Comparison of ENCODE assay signal across 12 mouse cellular contexts in the genomic region with DNA sequence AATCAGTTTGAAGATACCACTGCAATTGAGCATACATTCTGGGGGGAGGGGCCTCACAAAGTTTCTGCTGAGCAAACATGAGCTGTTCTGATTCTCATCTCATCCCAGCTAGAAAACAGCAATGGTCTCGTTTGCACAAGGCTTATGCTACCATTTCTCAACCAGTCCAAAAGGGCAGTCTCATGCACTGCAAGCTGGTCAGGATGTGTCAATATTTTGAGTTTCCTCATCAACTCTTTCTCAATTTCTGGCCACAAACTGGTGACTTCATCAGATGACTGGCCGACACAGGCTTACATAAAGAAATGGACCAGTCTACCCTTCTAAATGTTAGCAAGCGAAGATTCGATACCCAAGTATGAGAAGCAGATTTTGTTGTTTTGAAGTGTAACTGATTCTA. TPM values are rescaled to one million over a fixed set of nuclear protein-coding genes. Genes with fewer than 3 reads are reported as not detected.
A peak's percentile ranks its signal among the peaks of the same experiment; 100 is the strongest.
DNase-seq lines count a peak whose midpoint lies in the region; ATAC-seq lines count a peak whose summit lies in the region.
"Had no signal": no experiment of that assay in that cellular context is flagged by ENCODE, and none has a peak within 500 bp of the region (broad histone marks: within the 10 kb centered on the region; RNA-seq: fewer than 3 reads in every experiment).

No protein-coding gene starts in this region.

- no peaks in the 10 kb centered on the region for H3K9me3 ChIP-seq in liver, embryonic 15.5 days (replicated peaks)
- no peaks in the 10 kb centered on the region for H3K9me3 ChIP-seq in midbrain, embryonic 13.5 days
- H3K9me3 ChIP-seq: embryonic facial prominence, embryonic 13.5 days had no signal

- H3K27ac ChIP-seq in brown adipose tissue, adult 24 weeks (replicated peaks; ENCODE audit: low read depth, low read length), result peak overlapping the region; percentile 83
- H3K27ac ChIP-seq in liver, embryonic 15.5 days (replicated peaks), result peak overlapping the region; percentile 75
- no peak overlapping the region for H3K27ac ChIP-seq in midbrain, embryonic 13.5 days
- H3K27ac ChIP-seq: embryonic facial prominence, embryonic 13.5 days had no signal

- H3K4me3 ChIP-seq in brown adipose tissue, adult 24 weeks (ENCODE audit: insufficient read depth, low read depth, low read length), result no peak overlapping the region
- no peak overlapping the region for H3K4me3 ChIP-seq in liver, embryonic 15.5 days (replicated peaks)
- H3K4me3 ChIP-seq in midbrain, embryonic 13.5 days (replicated peaks), result no peak overlapping the region
- H3K4me3 ChIP-seq: embryonic facial prominence, embryonic 13.5 days had no signal

- peak; percentile 81 for ATAC-seq in liver, embryonic 15.5 days (ENCODE audit: insufficient read depth)
- no peak for ATAC-seq in midbrain, embryonic 13.5 days

- H3K4me1 ChIP-seq in brown adipose tissue, adult 24 weeks (ENCODE audit: control insufficient read depth, insufficient read depth, insufficient read length, low read length), result peaks cover 23% of the 10 kb centered on the region
- peaks cover 63% of the 10 kb centered on the region for H3K4me1 ChIP-seq in liver, embryonic 15.5 days (replicated peaks)
- H3K4me1 ChIP-seq in midbrain, embryonic 13.5 days (replicated peaks), result peaks cover 11% of the 10 kb centered on the region

- peak; percentile 81 for DNase-seq in adrenal gland, adult 2 months
- no peak for DNase-seq in adrenal gland, postnatal 4 days (ENCODE audit: low spot score in 2 of 2)
- DNase-seq in natural killer cell, adult 2 months (ENCODE audit: low spot score in 2 of 2), result peak; percentile 10 to 38
- no peak for DNase-seq in thymus, postnatal 36 days
- no peak for DNase-seq in urinary bladder, adult 2 months (ENCODE audit: low spot score)
- DNase-seq: B cell, adult 2 months; cerebellum, adult 11 months; lung, embryonic 14.5 days had no signal

- 0 out of 2 replicates have a peak, but pooled peaks cover 8% of the 10 kb centered on the region for H3K36me3 ChIP-seq in liver, embryonic 15.5 days (replicated peaks)
- H3K36me3 ChIP-seq in midbrain, embryonic 13.5 days, result no peaks in the 10 kb centered on the region

- no peak overlapping the region for H3K4me2 ChIP-seq in liver, embryonic 15.5 days
- no peak overlapping the region for H3K4me2 ChIP-seq in midbrain, embryonic 13.5 days (replicated peaks)
- H3K4me2 ChIP-seq: embryonic facial prominence, embryonic 13.5 days; lung, embryonic 14.5 days had no signal

- WGBS in liver, embryonic 15.5 days (ENCODE audit: insufficient replicate concordance), result 48% methylated on average over 4 of the region's 4 CpGs
- WGBS in midbrain, embryonic 13.5 days, result 86% methylated on average over 4 of the region's 4 CpGs

- H3K9ac ChIP-seq in liver, embryonic 15.5 days, result no peak overlapping the region
- no peak overlapping the region for H3K9ac ChIP-seq in midbrain, embryonic 13.5 days (replicated peaks)
- H3K9ac ChIP-seq: embryonic facial prominence, embryonic 13.5 days; lung, embryonic 14.5 days had no signal

- H3K27me3 ChIP-seq in liver, embryonic 15.5 days, result no peaks in the 10 kb centered on the region
- H3K27me3 ChIP-seq in midbrain, embryonic 13.5 days, result no peaks in the 10 kb centered on the region
- H3K27me3 ChIP-seq: embryonic facial prominence, embryonic 13.5 days had no signal

RNA-seq across cellular contexts. Expression of a gene that starts 9.8 kb away (rescaled TPM):
- total RNA-seq in adrenal gland, adult 2 months (2021), result 100 to 1,000 TPM in 1 of 2 experiments, 10 to 100 TPM in 1; 91.7 to 101 TPM
- polyA plus RNA-seq in adrenal gland, adult 2 months (2012; rRNA removed), result 87.5 and 133 TPM in 2 replicates
- total RNA-seq in adrenal gland, postnatal 4 days (2021), result 100 to 1,000 TPM; 125 to 131 TPM
- 70.3 and 114 TPM in 2 replicates for polyA plus RNA-seq in brown adipose tissue, adult 24 weeks (2012; ENCODE audit: insufficient read depth, insufficient read length, missing spikeins)
- 36.1 and 38.6 TPM in 2 replicates for polyA plus RNA-seq in liver, embryonic 15.5 days (2015; fragmentation: Nextera tagmentation; extraction: Ambion mirVana)
- polyA plus RNA-seq in midbrain, embryonic 13.5 days (2015; fragmentation: Nextera tagmentation; extraction: Ambion mirVana), result 141 and 159 TPM in 2 replicates
- 107 and 120 TPM in 2 replicates for polyA plus RNA-seq in urinary bladder, adult 2 months (2012; rRNA removed)

Comparison
In these comparisons a context has a peak if more than half of its experiments do, and no peak if none do; other contexts are left out.
1. DNase-seq: peak in adrenal gland, adult 2 months (single experiment) and natural killer cell, adult 2 months (2 of 2); none in adrenal gland, postnatal 4 days (0 of 2), thymus, postnatal 36 days (0 of 2) and urinary bladder, adult 2 months (single experiment).